Mouse (Mus musculus) heart, adult 2 months (tissue): ENCODE data around the gene Slc35b2.

ENCODE experiments used
- EP300 ChIP-seq: fragments of 200-500 bp; IDR thresholded peaks from 2 replicates; pipeline ENCODE4 v1.6.1; 2011; ENCODE audit warnings: low read depth, low read length, control low read depth; ENCODE audit not compliant: insufficient read depth
- POLR2A ChIP-seq: fragments of 200-500 bp; IDR thresholded peaks from 2 replicates; pipeline ENCODE4 v1.6.1; 2011; ENCODE audit warnings: mild to moderate bottlenecking, low read depth, low read length, control low read depth; ENCODE audit not compliant: insufficient read depth

- TF ChIP-seq POLR2A (no peak), EP300 (no peak)
These were observed 43.6 kb downstream of the Slc35b2 start for GRCm38 (mm10) chr17:45606992-45607879.
